Mouse (Mus musculus): Measurements from ENCODE around the gene Snrk. TPM values are rescaled to one million over a fixed set of nuclear protein-coding genes. Genes with fewer than 3 reads are reported as not detected.

Gene Snrk
- polyA plus RNA-seq, 1 experiment from 2014 or later: 48.3 TPM

DNA sequence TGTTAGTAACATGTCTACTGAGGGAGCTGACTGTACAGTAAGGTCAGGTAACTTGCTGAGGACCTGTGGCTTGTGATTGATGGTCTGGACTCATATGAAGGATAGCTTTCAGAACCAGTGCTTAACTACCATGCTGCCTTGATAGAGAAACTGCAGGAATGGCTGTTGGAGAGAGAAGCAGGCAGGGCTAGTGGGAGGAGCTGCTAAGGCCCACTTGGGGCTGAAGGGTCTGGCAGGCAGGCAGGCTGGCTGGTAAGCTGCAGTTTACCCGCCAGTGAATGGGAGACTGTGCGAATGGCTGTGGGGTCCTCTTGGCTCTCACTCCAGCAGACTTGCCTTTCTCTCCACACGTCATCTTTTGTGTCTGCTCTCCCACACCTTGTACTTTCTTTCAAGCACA lies 13.6 kb downstream of the Snrk start:
- ATAC-seq (ENCODE audit: low FRiP score, low read depth): no peak
- Histone ChIP-seq H3K4me1 (0 out of 2 replicates have a peak, but pooled peaks cover 8% of the 10 kb centered on the region), H3K9me3 (no peaks in the 10 kb centered on the region), H3K4me3 (no peak overlapping the region), H3K4me2 (replicated peaks) (no peak overlapping the region), H3K27ac (no peak overlapping the region), H3K36me3 (peaks cover 18% of the 10 kb centered on the region), H3K27me3 (no peaks in the 10 kb centered on the region), H3K9ac (no peak overlapping the region)
- WGBS: 36% methylated on average over 3 of the region's 3 CpGs

DNA sequence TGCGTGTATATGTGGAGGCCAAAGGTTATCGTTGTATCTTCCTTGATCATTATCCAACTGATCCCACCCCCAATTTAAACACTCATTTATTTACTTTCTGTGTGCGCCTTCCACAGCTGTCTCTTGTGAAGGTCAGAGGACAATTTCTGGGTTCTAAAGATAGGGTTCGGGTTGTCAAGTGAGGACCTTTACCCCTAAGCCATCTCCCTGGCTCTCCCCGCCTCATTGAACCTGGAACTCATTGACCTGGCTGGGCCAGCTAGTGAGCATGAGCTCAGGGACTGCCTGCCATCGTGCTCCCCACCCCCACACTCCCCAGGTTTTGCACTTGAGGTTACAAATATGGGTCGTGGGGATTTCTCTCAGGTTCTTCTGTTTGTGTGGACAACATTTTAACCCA lies 15.1 kb downstream of the Snrk start:
- H3K9ac ChIP-seq: no peak overlapping the region
- no peak for ATAC-seq (ENCODE audit: low FRiP score, low read depth)
- H3K36me3 ChIP-seq: peaks cover 27% of the 10 kb centered on the region
- no peaks in the 10 kb centered on the region for H3K27me3 ChIP-seq
- no peak overlapping the region for H3K27ac ChIP-seq
- no peak overlapping the region for H3K4me3 ChIP-seq
- H3K9me3 ChIP-seq: no peaks in the 10 kb centered on the region
- 71% methylated on average over 7 of the region's 7 CpGs for WGBS
- H3K4me1 ChIP-seq: 0 out of 2 replicates have a peak, but pooled peaks cover 8% of the 10 kb centered on the region
- no peak overlapping the region for H3K4me2 ChIP-seq (replicated peaks)

DNA sequence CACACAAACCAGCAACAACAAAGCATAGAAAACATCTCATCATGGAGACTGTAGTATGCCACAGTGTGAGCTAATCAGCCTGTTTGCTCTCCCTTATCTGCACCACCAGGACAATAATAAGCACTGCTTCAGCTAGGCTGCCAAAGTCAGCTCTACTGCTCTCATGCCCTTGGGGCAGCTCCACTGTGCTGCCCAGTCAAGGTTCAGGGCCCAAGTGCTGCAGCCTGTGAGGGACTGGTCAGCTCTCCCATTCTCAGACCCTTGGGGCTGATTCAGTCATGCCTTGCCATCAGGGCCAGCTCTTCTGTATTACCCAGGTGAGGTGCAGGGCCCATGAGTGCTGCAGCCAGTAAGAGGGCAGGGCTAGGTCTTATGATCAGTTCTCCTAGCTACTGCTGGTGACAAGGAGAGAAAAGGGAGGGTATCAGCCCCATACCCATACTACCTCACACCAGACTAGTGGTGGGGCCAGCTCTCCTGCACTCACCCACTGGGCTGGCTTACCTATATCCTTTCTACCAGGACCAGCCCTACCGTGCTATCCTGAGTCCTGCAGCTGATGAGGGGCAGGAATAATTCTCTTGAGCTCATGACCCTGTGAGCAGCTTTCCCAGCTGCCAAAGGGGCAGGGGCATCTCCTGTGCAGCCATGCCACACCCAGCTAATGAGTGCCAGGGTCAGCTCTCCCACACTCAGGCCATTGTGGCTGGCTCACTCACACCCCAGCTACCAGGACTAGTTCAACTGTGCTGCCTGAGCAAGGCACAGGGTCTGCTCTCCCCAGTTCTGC lies 18.2 kb downstream of the Snrk start:
- no peak overlapping the region for H3K27ac ChIP-seq
- H3K4me1 ChIP-seq: 0 out of 2 replicates have a peak, but pooled peaks cover 6% of the 10 kb centered on the region
- ATAC-seq (ENCODE audit: low FRiP score, low read depth): no peak
- no peak overlapping the region for H3K4me2 ChIP-seq (replicated peaks)
- WGBS: 69% methylated on average over 1 of the region's 1 CpGs
- peaks cover 41% of the 10 kb centered on the region for H3K36me3 ChIP-seq
- no peak overlapping the region for H3K4me3 ChIP-seq
- no peak overlapping the region for H3K9ac ChIP-seq
- H3K9me3 ChIP-seq: no peaks in the 10 kb centered on the region
- H3K27me3 ChIP-seq: no peaks in the 10 kb centered on the region

DNA sequence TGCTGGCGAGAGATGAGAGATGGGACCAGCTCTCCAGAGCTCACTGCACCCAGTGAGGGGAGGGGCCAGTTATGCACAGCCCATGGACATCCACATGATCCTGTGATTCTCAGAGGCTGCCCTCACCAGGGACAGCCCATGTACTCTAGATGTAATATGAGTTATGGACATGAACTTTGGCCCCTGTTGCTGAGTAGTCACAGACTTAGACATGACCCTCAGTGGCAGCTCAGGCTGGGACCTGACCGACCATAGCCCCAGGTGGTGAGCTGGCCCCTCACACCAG lies 18.8 kb downstream of the Snrk start:
- no peak for ATAC-seq (ENCODE audit: low FRiP score, low read depth)
- no peaks in the 10 kb centered on the region for H3K9me3 ChIP-seq
- no peak overlapping the region for H3K27ac ChIP-seq
- H3K9ac ChIP-seq: no peak overlapping the region
- no peaks in the 10 kb centered on the region for H3K27me3 ChIP-seq
- 79% methylated on average over 2 of the region's 2 CpGs for WGBS
- H3K4me1 ChIP-seq: 0 out of 2 replicates have a peak, but pooled peaks cover under 1% of the 10 kb centered on the region
- H3K4me3 ChIP-seq: no peak overlapping the region
- no peak overlapping the region for H3K4me2 ChIP-seq (replicated peaks)
- H3K36me3 ChIP-seq: peaks cover 41% of the 10 kb centered on the region

DNA sequence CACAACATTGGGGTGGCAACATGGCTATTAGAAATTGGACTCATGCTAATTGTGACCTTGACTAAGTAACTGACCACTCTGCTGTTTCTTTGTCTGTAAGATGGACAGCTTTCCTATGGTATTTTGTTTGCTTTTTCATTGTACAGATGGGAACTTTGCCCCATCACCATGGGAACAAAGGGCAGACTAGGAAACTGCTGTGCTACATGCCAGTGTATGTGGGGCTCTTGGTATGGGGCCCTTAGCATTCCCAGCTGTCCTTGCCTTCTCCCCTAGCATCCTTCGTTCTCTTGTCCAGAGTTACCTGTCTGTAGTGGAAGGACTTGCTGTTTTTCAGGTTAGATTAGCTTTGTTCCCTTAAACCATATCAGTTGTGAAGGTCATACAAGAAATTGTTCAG lies 20.9 kb downstream of the Snrk start:
- 89% methylated on average over 1 of the region's 1 CpGs for WGBS
- no peak overlapping the region for H3K4me3 ChIP-seq
- no peak for ATAC-seq (ENCODE audit: low FRiP score, low read depth)
- no peak overlapping the region for H3K9ac ChIP-seq
- no peaks in the 10 kb centered on the region for H3K27me3 ChIP-seq
- no peak overlapping the region for H3K27ac ChIP-seq
- peaks cover 6% of the 10 kb centered on the region; the same call in 1 of the 2 replicates for H3K4me1 ChIP-seq
- no peak overlapping the region for H3K4me2 ChIP-seq (replicated peaks)
- no peaks in the 10 kb centered on the region for H3K9me3 ChIP-seq
- peaks cover 37% of the 10 kb centered on the region for H3K36me3 ChIP-seq

DNA sequence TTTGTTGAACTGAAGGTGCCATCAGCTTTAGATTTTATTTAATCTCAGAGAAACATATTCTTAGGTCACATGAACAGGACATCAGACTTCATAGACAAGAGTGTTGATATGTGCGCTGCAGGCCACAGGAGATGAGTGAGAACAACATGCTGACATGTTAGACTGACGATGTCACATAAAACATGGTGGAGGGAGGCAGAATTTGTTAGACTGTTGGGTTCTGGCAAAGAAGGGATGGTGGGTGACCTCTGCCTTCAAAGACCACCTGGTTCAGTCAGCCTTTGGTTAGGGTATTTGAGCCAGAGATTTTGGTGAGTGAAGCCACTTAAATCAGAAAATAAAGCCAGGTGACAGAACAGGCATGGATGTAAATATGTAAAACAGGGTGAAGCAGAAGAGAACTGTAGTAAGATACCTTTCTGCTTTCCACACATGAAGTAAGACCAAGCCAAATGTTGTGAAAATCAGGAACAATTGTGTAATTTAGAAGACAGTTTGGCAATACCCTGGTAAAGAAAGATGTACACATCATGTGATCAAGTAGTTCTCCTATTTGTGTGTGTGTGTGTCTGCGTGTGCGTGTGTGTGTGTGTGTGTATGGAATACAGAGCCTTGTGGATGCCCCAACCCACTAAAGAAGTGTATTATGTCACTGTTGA lies 21.4 kb downstream of the Snrk start:
- no peaks in the 10 kb centered on the region for H3K9me3 ChIP-seq
- no peaks in the 10 kb centered on the region for H3K27me3 ChIP-seq
- H3K27ac ChIP-seq: no peak overlapping the region
- no peak overlapping the region for H3K4me3 ChIP-seq
- no peak overlapping the region for H3K4me2 ChIP-seq (replicated peaks)
- no peak overlapping the region for H3K9ac ChIP-seq
- no peak for ATAC-seq (ENCODE audit: low FRiP score, low read depth)
- 96% methylated on average over 4 of the region's 4 CpGs for WGBS
- H3K36me3 ChIP-seq: peaks cover 32% of the 10 kb centered on the region
- peaks cover 8% of the 10 kb centered on the region; the same call in 1 of the 2 replicates for H3K4me1 ChIP-seq

DNA sequence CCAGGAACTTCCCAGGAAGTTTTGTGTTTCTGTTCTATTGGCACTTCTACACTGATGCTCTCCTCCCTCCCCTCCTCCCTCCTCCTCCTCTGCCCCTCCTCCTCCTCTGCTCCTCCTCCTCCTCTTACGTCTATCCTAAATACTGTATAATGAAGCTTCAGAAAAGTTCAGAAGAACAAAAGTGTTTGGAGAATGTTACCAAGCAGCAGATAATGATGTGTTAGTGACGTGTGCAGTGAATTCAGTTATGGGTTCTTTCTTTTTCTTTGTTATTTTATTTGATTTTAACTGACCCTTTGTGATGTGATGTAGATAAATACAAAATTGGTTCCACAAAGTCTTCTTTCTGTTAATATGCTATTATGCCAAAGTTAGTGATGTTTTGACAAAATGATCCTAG lies 22.2 kb downstream of the Snrk start:
- H3K36me3 ChIP-seq: peaks cover 39% of the 10 kb centered on the region
- 67% methylated on average over 2 of the region's 2 CpGs for WGBS
- peaks cover 8% of the 10 kb centered on the region; the same call in 1 of the 2 replicates for H3K4me1 ChIP-seq
- ATAC-seq (ENCODE audit: low FRiP score, low read depth): no peak
- H3K9me3 ChIP-seq: peaks cover 7% of the 10 kb centered on the region
- no peak overlapping the region for H3K4me2 ChIP-seq (replicated peaks)
- no peak overlapping the region for H3K27ac ChIP-seq
- H3K4me3 ChIP-seq: no peak overlapping the region
- no peaks in the 10 kb centered on the region for H3K27me3 ChIP-seq
- no peak overlapping the region for H3K9ac ChIP-seq

DNA sequence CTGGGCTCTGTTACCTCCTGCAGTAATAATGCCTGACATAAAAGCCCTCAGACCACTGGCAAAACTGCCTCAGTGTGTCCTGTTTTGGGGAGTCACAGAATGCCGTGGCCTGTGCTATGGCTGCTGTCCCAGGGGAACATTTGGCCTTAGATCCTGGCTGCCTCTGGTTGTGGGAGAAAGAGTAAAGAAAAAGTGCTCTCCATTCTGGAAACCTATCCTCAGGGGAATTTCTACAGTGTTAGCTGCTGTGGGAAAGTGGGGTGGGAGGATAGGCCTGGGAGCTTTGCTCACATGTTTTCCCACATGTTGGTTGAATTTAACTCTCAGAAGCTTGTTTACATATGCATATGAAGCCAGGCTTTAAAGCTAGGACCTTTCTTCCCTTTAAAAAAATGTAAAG lies 26.2 kb downstream of the Snrk start:
- no peak for ATAC-seq (ENCODE audit: low FRiP score, low read depth)
- Histone ChIP-seq H3K27ac (no peak overlapping the region), H3K9ac (no peak overlapping the region), H3K27me3 (no peaks in the 10 kb centered on the region), H3K36me3 (peaks cover 31% of the 10 kb centered on the region), H3K4me3 (no peak overlapping the region), H3K4me2 (replicated peaks) (no peak overlapping the region), H3K4me1 (peaks cover 11% of the 10 kb centered on the region), H3K9me3 (peaks cover 15% of the 10 kb centered on the region)
- 66% methylated on average over 1 of the region's 1 CpGs for WGBS

DNA sequence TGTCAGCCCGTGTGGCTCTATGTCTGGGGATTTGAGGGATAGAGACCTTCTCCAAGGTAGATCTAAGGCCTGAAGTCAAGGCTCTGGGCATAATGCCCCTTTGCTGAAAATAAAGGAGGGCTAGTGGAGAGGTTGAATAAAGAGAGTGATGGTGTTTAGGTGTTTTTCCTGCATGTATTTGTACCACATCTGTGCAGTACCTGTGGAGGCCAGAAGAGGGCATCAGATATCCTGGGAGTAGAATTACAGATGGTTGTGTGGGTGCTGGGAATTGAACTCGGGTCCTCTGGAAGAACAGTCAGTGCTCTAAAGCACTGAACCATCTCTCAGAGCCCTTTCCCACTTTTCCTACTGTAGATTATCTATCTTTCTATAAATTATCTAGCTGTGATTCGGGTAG lies 27.7 kb downstream of the Snrk start:
- Histone ChIP-seq H3K27me3 (no peaks in the 10 kb centered on the region), H3K27ac (no peak overlapping the region), H3K4me1 (peaks cover 13% of the 10 kb centered on the region), H3K9ac (no peak overlapping the region), H3K4me3 (no peak overlapping the region), H3K36me3 (peaks cover 27% of the 10 kb centered on the region), H3K9me3 (peaks cover 15% of the 10 kb centered on the region), H3K4me2 (replicated peaks) (no peak overlapping the region)
- ATAC-seq (ENCODE audit: low FRiP score, low read depth): no peak
- 96% methylated on average over 3 of the region's 3 CpGs for WGBS

DNA sequence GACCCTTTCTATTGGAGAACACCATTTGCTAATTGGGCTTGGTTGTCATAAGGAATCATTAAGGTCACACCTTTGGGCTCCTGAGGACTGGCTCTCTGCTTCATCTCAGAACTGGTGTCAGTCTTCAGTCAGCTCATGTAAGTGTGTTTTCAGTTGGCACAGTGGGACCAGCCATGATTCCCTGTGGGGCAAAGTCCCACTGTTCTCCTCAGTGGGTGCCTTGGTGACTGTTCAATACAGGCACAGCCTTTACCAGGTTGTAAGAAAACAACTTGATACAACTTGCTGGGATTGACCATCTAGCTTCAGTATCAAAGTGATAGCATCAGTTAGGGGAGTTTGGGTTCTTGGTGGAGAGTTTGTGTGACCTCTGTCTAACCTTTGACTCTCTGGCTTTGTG lies 28.6 kb downstream of the Snrk start:
- Histone ChIP-seq H3K36me3 (peaks cover 27% of the 10 kb centered on the region), H3K9ac (no peak overlapping the region), H3K4me3 (no peak overlapping the region), H3K9me3 (peaks cover 15% of the 10 kb centered on the region), H3K4me2 (replicated peaks) (no peak overlapping the region), H3K4me1 (peaks cover 13% of the 10 kb centered on the region), H3K27me3 (no peaks in the 10 kb centered on the region), H3K27ac (no peak overlapping the region)
- ATAC-seq (ENCODE audit: low FRiP score, low read depth): no peak

DNA sequence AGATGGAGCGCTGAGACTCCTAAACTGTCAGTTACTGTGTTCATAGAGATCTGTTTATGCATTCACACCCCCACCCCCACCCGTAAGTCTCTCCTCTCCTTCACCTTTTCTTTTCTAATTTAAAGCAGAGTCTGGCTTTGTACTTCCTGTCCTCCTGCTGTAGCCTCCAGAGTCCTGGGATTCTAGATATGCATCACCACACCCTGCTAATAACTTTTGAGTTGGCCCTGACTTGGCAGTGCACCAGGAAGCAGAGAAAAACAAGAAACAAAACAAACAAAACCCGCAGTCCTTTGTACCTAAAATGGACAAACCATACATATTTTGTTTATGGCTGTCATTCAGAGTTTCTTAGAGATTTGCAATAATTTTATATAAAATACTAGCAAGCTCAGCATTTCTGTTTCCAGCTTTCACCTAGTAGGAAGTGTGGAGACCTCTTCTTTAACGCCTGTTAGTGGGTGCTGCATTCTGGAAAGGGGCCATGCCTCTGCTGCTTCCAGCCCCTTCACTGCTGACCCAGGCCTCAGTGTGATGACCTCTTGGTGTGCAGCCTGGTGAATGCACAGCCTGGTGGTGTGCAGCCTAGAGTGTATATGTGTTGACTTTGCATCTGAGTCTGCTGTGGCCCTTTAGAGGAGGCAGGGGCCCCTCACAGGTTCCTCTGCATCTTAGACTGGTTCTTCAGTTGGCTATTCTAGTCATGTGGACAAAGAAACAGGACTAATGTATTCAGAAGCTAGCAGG lies 29.2 kb downstream of the Snrk start:
- 84% methylated on average over 4 of the region's 4 CpGs for WGBS
- no peak for ATAC-seq (ENCODE audit: low FRiP score, low read depth)
- no peak overlapping the region for H3K4me3 ChIP-seq
- no peaks in the 10 kb centered on the region for H3K27me3 ChIP-seq
- peaks cover 27% of the 10 kb centered on the region for H3K36me3 ChIP-seq
- H3K9me3 ChIP-seq: peaks cover 15% of the 10 kb centered on the region
- no peak overlapping the region for H3K9ac ChIP-seq
- H3K4me2 ChIP-seq (replicated peaks): no peak overlapping the region
- no peak overlapping the region for H3K27ac ChIP-seq
- H3K4me1 ChIP-seq: peaks cover 13% of the 10 kb centered on the region

DNA sequence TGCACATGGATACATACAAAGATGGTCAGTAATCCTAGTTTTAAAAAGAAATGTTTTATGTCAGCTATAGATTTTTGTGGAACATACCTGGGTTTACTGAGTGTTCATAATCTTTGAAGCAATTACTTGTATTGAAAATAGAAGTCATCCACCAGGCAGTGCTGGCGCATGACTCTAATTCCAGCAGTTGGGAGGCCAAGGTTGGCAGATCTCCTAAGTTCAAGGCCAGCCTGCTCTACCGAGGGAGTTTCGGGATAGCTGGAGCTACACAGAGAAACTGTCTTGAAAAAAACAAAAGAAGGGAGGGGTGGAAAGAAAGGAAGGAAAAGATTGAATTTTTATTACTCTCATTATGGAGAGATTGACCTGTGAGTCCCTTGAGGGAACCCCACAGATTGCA lies 31.3 kb downstream of the Snrk start:
- peaks cover 15% of the 10 kb centered on the region for H3K9me3 ChIP-seq
- H3K27ac ChIP-seq: no peak overlapping the region
- WGBS: 89% methylated on average over 3 of the region's 3 CpGs
- H3K9ac ChIP-seq: no peak overlapping the region
- H3K27me3 ChIP-seq: no peaks in the 10 kb centered on the region
- peaks cover 5% of the 10 kb centered on the region; the same call in 1 of the 2 replicates for H3K4me1 ChIP-seq
- no peak overlapping the region for H3K4me2 ChIP-seq (replicated peaks)
- peaks cover 27% of the 10 kb centered on the region for H3K36me3 ChIP-seq
- no peak for ATAC-seq (ENCODE audit: low FRiP score, low read depth)
- H3K4me3 ChIP-seq: no peak overlapping the region

Measured in limb, embryonic 13.5 days (tissue).